Mouse (Mus musculus): ENCODE results near the gene Slc37a1. TPM values are rescaled to one million over a fixed set of nuclear protein-coding genes. Genes with fewer than 3 reads are reported as not detected.

Slc37a1 gene
- total and polyA plus RNA-seq, 3 experiments, result 1.9 to 6.6 (median 2.2) TPM

DNA sequence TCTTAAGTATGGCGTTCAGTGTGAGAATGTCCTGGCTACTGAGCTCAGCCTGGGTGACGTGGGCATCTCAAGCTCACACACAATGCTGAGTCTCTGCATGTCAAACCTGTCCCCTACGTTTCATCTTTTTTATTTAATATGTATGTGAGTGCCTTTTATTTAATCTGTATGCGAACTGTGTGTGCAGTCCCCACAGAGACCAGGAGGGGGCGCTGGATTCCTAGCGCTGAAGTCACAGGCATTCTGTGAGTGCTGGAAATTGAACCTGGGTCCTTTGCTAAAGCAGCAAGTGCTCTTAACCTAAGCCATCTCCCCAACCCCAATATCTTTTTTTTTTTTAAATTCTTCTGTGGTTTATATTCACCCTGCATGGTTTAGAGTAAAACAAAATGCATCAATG is 44.7 kb downstream of the Slc37a1 start:
- Histone ChIP-seq H3K9ac (ENCODE audit: insufficient read depth, low read depth) (no peak overlapping the region), H3K4me3 (replicated peaks in 1 of 3; ENCODE audit: low read depth in 2 of 3, low read length in 2 of 3, poor library complexity in 1 of 3) (no peak overlapping the region), H3K9me3 (replicated peaks; ENCODE audit: low read length) (peaks cover 5% of the 10 kb centered on the region), H3K27ac (ENCODE audit: insufficient read depth, low read depth) (no peak overlapping the region), H3K4me2 (ENCODE audit: insufficient read depth, low read depth, poor library complexity, severe bottlenecking) (no peak overlapping the region), H3K4me1 (ENCODE audit: control insufficient read depth in 1 of 2, insufficient read depth in 2 of 2) (peaks cover 1 to 15% of the 10 kb centered on the region in 2 experiments; a peak in 3 of 4 replicates), H3K79me2 (replicated peaks; ENCODE audit: control insufficient read depth, extremely low read depth, insufficient read depth, poor library complexity, severe bottlenecking) (no peaks in the 10 kb centered on the region), H3K27me3 (replicated peaks) (peaks cover 14% of the 10 kb centered on the region), H3K36me3 (replicated peaks in 1 of 2; ENCODE audit: control insufficient read depth in 1 of 2, insufficient read depth in 1 of 2, low read length in 1 of 2) (no peaks in the 10 kb centered on the region)
- in situ Hi-C loops (cut with MboI; ENCODE audit: low pct_ligation_motif_present, low pct_unique_long_range_greater_than_20kb, low sequenced_read_pairs), result loop anchor here (5.0 kb wide), 1 partner anchor 161 kb away; no protein-coding TSS in a partner anchor
- dilution Hi-C loops (cut with MboI; ENCODE audit: extremely low pct_ligation_motif_present, extremely low pct_unique_long_range_greater_than_20kb, low sequenced_read_pairs), result no loop called here
- peak; percentile 11 to 30; a peak in 2 of 4 replicates for TF ChIP-seq CTCF (conservative IDR thresholded peaks at IDR 0.05 in 1 of 2, IDR thresholded peaks at IDR 0.05 in 1 of 2; ENCODE audit: low read depth in 2 of 2, low read length in 2 of 2)
- TF ChIP-seq POLR2A (IDR thresholded peaks at IDR 0.05; ENCODE audit: low read depth, low read length), result no peak
- DNase-seq (ENCODE audit: extremely low read depth), result no peak

DNA sequence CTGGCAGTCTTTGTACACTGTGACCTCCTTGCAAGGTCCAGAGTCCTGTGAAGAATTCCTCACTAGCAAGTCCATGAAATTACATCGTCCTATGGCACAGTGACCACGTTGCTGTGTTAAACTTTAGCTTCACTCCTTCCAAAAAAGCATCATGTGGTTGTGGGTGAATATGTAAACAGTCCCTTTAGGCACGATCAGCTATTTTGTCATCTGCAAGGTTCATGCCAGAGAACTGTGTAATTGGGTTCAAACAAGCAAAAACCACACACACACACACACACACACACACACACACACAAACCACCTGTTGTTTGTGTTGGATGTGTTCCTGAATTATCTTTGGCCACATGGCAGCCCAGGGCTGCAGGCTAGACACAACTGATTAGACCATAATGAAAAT is 45.3 kb downstream of the Slc37a1 start:
- dilution Hi-C loops (cut with MboI; ENCODE audit: extremely low pct_ligation_motif_present, extremely low pct_unique_long_range_greater_than_20kb, low sequenced_read_pairs) (no loop called here), in situ Hi-C loops (cut with MboI; ENCODE audit: low pct_ligation_motif_present, low pct_unique_long_range_greater_than_20kb, low sequenced_read_pairs) (loop anchor here (5.0 kb wide), 1 partner anchor 160 kb away; no protein-coding TSS in a partner anchor)
- Histone ChIP-seq H3K4me3 (replicated peaks in 1 of 3; ENCODE audit: low read depth in 2 of 3, low read length in 2 of 3, poor library complexity in 1 of 3) (no peak overlapping the region), H3K9ac (ENCODE audit: insufficient read depth, low read depth) (no peak overlapping the region), H3K36me3 (replicated peaks in 1 of 2; ENCODE audit: control insufficient read depth in 1 of 2, insufficient read depth in 1 of 2, low read length in 1 of 2) (no peaks in the 10 kb centered on the region), H3K27me3 (replicated peaks) (peaks cover 13% of the 10 kb centered on the region), H3K9me3 (replicated peaks; ENCODE audit: low read length) (peaks cover 5% of the 10 kb centered on the region), H3K4me1 (ENCODE audit: control insufficient read depth in 1 of 2, insufficient read depth in 2 of 2) (peaks cover 5 to 20% of the 10 kb centered on the region in 2 experiments; a peak in 3 of 4 replicates), H3K79me2 (replicated peaks; ENCODE audit: control insufficient read depth, extremely low read depth, insufficient read depth, poor library complexity, severe bottlenecking) (no peaks in the 10 kb centered on the region), H3K27ac (ENCODE audit: insufficient read depth, low read depth) (no peak overlapping the region), H3K4me2 (ENCODE audit: insufficient read depth, low read depth, poor library complexity, severe bottlenecking) (no peak overlapping the region)
- TF ChIP-seq ETS1 (conservative IDR thresholded peaks at IDR 0.05; ENCODE audit: low read depth, low read length) (no peak), CTCF (conservative IDR thresholded peaks at IDR 0.05 in 1 of 2, IDR thresholded peaks at IDR 0.05 in 1 of 2; ENCODE audit: low read depth in 2 of 2, low read length in 2 of 2) (no peak), GABPA (IDR thresholded peaks at IDR 0.05; ENCODE audit: insufficient replicate concordance, low read depth, low read length) (no peak), MYC (IDR thresholded peaks at IDR 0.05; ENCODE audit: low read depth, low read length) (no peak), USF1 (IDR thresholded peaks at IDR 0.05; ENCODE audit: low read depth, low read length) (no peak), POLR2AphosphoS2 (IDR thresholded peaks at IDR 0.05; ENCODE audit: low read depth, low read length) (no peak)
- DNase-seq (ENCODE audit: extremely low read depth), result no peak

DNA sequence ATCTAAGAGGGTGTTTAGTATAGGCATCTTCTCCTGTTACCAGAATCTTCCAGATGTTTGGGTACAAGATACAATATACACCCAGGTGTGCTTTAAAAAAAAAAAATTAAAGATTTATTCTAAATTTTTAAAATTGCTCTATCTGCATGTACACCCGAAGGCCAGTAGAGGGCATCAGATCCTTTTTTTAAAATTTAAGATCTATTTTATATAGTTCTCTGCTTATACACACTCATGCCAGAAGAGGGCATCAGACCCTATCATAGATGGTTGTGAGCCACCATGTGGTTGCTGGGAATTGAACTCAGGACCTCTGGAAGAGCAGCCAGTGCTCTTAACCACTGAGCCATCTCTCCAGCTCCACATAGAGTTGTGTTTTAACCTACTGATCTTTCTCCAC is 45.7 kb downstream of the Slc37a1 start:
- Histone ChIP-seq H3K9me3 (replicated peaks; ENCODE audit: low read length) (peaks cover 5% of the 10 kb centered on the region), H3K9ac (ENCODE audit: insufficient read depth, low read depth) (no peak overlapping the region), H3K27ac (ENCODE audit: insufficient read depth, low read depth) (no peak overlapping the region), H3K4me3 (replicated peaks in 1 of 3; ENCODE audit: low read depth in 2 of 3, low read length in 2 of 3, poor library complexity in 1 of 3) (no peak overlapping the region), H3K4me1 (ENCODE audit: control insufficient read depth in 1 of 2, insufficient read depth in 2 of 2) (peaks cover 5 to 20% of the 10 kb centered on the region in 2 experiments; a peak in 3 of 4 replicates), H3K27me3 (replicated peaks) (peaks cover 10% of the 10 kb centered on the region), H3K79me2 (replicated peaks; ENCODE audit: control insufficient read depth, extremely low read depth, insufficient read depth, poor library complexity, severe bottlenecking) (no peaks in the 10 kb centered on the region), H3K36me3 (replicated peaks in 1 of 2; ENCODE audit: control insufficient read depth in 1 of 2, insufficient read depth in 1 of 2, low read length in 1 of 2) (no peaks in the 10 kb centered on the region), H3K4me2 (ENCODE audit: insufficient read depth, low read depth, poor library complexity, severe bottlenecking) (no peak overlapping the region)
- in situ Hi-C loops (cut with MboI; ENCODE audit: low pct_ligation_motif_present, low pct_unique_long_range_greater_than_20kb, low sequenced_read_pairs) (loop anchor here (5.0 kb wide), 1 partner anchor 160 kb away; no protein-coding TSS in a partner anchor), dilution Hi-C loops (cut with MboI; ENCODE audit: extremely low pct_ligation_motif_present, extremely low pct_unique_long_range_greater_than_20kb, low sequenced_read_pairs) (no loop called here)
- no peak for TF ChIP-seq TCF12 (IDR thresholded peaks at IDR 0.05; ENCODE audit: low read depth, low read length)
- no peak for TF ChIP-seq GABPA (IDR thresholded peaks at IDR 0.05; ENCODE audit: insufficient replicate concordance, low read depth, low read length)
- TF ChIP-seq RCOR1 (conservative IDR thresholded peaks at IDR 0.05; ENCODE audit: low read depth, low read length), result no peak
- TF ChIP-seq ZKSCAN1 (IDR thresholded peaks at IDR 0.05; ENCODE audit: borderline replicate concordance, low read depth, low read length), result no peak
- TF ChIP-seq SMC3 (IDR thresholded peaks at IDR 0.05; ENCODE audit: low read depth, low read length), result peak; percentile 46
- TF ChIP-seq POLR2AphosphoS2 (IDR thresholded peaks at IDR 0.05; ENCODE audit: low read depth, low read length), result no peak
- TF ChIP-seq CHD2 (IDR thresholded peaks at IDR 0.05; ENCODE audit: low read length), result no peak
- TF ChIP-seq ELF1 (IDR thresholded peaks at IDR 0.05; ENCODE audit: low read depth, low read length), result no peak
- no peak for TF ChIP-seq SIN3A (IDR thresholded peaks at IDR 0.05; ENCODE audit: low read length)
- TF ChIP-seq USF1 (IDR thresholded peaks at IDR 0.05; ENCODE audit: low read depth, low read length), result no peak
- no peak for TF ChIP-seq IRF4 (IDR thresholded peaks at IDR 0.05; ENCODE audit: low read depth, low read length)
- TF ChIP-seq MAZ (IDR thresholded peaks at IDR 0.05; ENCODE audit: low read depth, low read length), result no peak
- TF ChIP-seq CHD1 (IDR thresholded peaks at IDR 0.05; ENCODE audit: low read depth, low read length), result no peak
- TF ChIP-seq RAD21 (IDR thresholded peaks at IDR 0.05; ENCODE audit: low read depth, low read length), result peak; percentile 59
- no peak for TF ChIP-seq UBTF (IDR thresholded peaks at IDR 0.05; ENCODE audit: low read depth, low read length)
- TF ChIP-seq CTCF (conservative IDR thresholded peaks at IDR 0.05 in 1 of 2, IDR thresholded peaks at IDR 0.05 in 1 of 2; ENCODE audit: low read depth in 2 of 2, low read length in 2 of 2), result peak in 1 of 2 experiments; percentile 76; a peak in 2 of 4 replicates
- TF ChIP-seq MXI1 (IDR thresholded peaks at IDR 0.05; ENCODE audit: low read depth, low read length), result no peak
- peak; percentile 57 for TF ChIP-seq ZNF384 (IDR thresholded peaks at IDR 0.05; ENCODE audit: low read depth, low read length)
- DNase-seq (ENCODE audit: extremely low read depth), result no peak
